Mouse (Mus musculus): ENCODE results near the gene Ccdc65. TPM values are rescaled to one million over a fixed set of nuclear protein-coding genes. Genes with fewer than 3 reads are reported as not detected.

Gene Ccdc65
- polyA plus RNA-seq, 1 experiment from 2014 or later: 0.28 TPM

GRCm38 (mm10) chr15:98717301-98717700, 9.3 kb downstream of the Ccdc65 start:
- H3K4me1 ChIP-seq (ENCODE audit: insufficient read depth): no peaks in the 10 kb centered on the region
- no peak for DNase-seq
- H3K27ac ChIP-seq (ENCODE audit: low read depth): no peak overlapping the region
- no peak overlapping the region for H3K4me3 ChIP-seq (ENCODE audit: low read depth, low read length)
- no peak overlapping the region for H3K4me2 ChIP-seq
- H3K9ac ChIP-seq: no peak overlapping the region
- WGBS: 42% methylated on average over 16 of the region's 16 CpGs
- no peak for TF ChIP-seq CTCF (IDR thresholded peaks at IDR 0.05; ENCODE audit: low read depth)
- no peaks in the 10 kb centered on the region for H3K36me3 ChIP-seq (ENCODE audit: insufficient read depth)
- no peaks in the 10 kb centered on the region for H3K9me3 ChIP-seq (ENCODE audit: low read depth, low read length)
- no peaks in the 10 kb centered on the region for H3K27me3 ChIP-seq (ENCODE audit: insufficient read depth, low read length)
- no peak for ATAC-seq (ENCODE audit: insufficient read depth)

GRCm38 (mm10) chr15:98722191-98722590, 14.2 kb downstream of the Ccdc65 start:
- peaks cover 16% of the 10 kb centered on the region; the same call in 1 of the 2 replicates for H3K4me1 ChIP-seq (ENCODE audit: insufficient read depth)
- no peak overlapping the region for H3K27ac ChIP-seq (ENCODE audit: low read depth)
- ATAC-seq (ENCODE audit: insufficient read depth): no peak
- H3K36me3 ChIP-seq (ENCODE audit: insufficient read depth): no peaks in the 10 kb centered on the region
- WGBS: 70% methylated on average over 8 of the region's 8 CpGs
- no peak overlapping the region for H3K9ac ChIP-seq
- H3K4me2 ChIP-seq: no peak overlapping the region
- TF ChIP-seq CTCF (IDR thresholded peaks at IDR 0.05; ENCODE audit: low read depth): no peak
- no peaks in the 10 kb centered on the region for H3K9me3 ChIP-seq (ENCODE audit: low read depth, low read length)
- DNase-seq: no peak
- no peaks in the 10 kb centered on the region for H3K27me3 ChIP-seq (ENCODE audit: insufficient read depth, low read length)
- no peak overlapping the region for H3K4me3 ChIP-seq (ENCODE audit: low read depth, low read length)

- H3K9ac ChIP-seq: no peak overlapping the region
- H3K27me3 ChIP-seq (ENCODE audit: insufficient read depth, low read length): no peaks in the 10 kb centered on the region
- peaks cover 16% of the 10 kb centered on the region; the same call in 1 of the 2 replicates for H3K4me1 ChIP-seq (ENCODE audit: insufficient read depth)
- peak; percentile 29 for DNase-seq
- TF ChIP-seq CTCF (IDR thresholded peaks at IDR 0.05; ENCODE audit: low read depth): no peak
- 42% methylated on average over 14 of the region's 14 CpGs for WGBS
- no peak overlapping the region for H3K27ac ChIP-seq (ENCODE audit: low read depth)
- no peaks in the 10 kb centered on the region for H3K36me3 ChIP-seq (ENCODE audit: insufficient read depth)
- ATAC-seq (ENCODE audit: insufficient read depth): no peak
- H3K4me3 ChIP-seq (ENCODE audit: low read depth, low read length): no peak overlapping the region
- H3K9me3 ChIP-seq (ENCODE audit: low read depth, low read length): no peaks in the 10 kb centered on the region
- no peak overlapping the region; the same call in 1 of the 2 replicates for H3K4me2 ChIP-seq
Observed at GRCm38 (mm10) chr15:98722854-98723253, 14.8 kb downstream of the Ccdc65 start.

GRCm38 (mm10) chr15:98724441-98724840, 16.4 kb downstream of the Ccdc65 start:
- WGBS: 17% methylated on average over 19 of the region's 19 CpGs
- Histone ChIP-seq H3K4me1 (ENCODE audit: insufficient read depth) (peaks cover 21% of the 10 kb centered on the region; the same call in 1 of the 2 replicates), H3K9ac (no peak overlapping the region), H3K36me3 (ENCODE audit: insufficient read depth) (no peaks in the 10 kb centered on the region), H3K9me3 (ENCODE audit: low read depth, low read length) (no peaks in the 10 kb centered on the region), H3K27ac (ENCODE audit: low read depth) (no peak overlapping the region), H3K4me3 (ENCODE audit: low read depth, low read length) (no peak overlapping the region), H3K4me2 (peak overlapping the region; percentile 41), H3K27me3 (ENCODE audit: insufficient read depth, low read length) (no peaks in the 10 kb centered on the region)
- no peak for TF ChIP-seq CTCF (IDR thresholded peaks at IDR 0.05; ENCODE audit: low read depth)
- no peak for DNase-seq
- ATAC-seq (ENCODE audit: insufficient read depth): no peak

GRCm38 (mm10) chr15:98726079-98726478, 18.1 kb downstream of the Ccdc65 start:
- ATAC-seq (ENCODE audit: insufficient read depth) (no peak), DNase-seq (no peak)
- TF ChIP-seq CTCF (IDR thresholded peaks at IDR 0.05; ENCODE audit: low read depth): no peak
- Histone ChIP-seq H3K9ac (no peak overlapping the region), H3K4me2 (no peak overlapping the region; the same call in 1 of the 2 replicates), H3K4me1 (ENCODE audit: insufficient read depth) (peaks cover 21% of the 10 kb centered on the region; the same call in 1 of the 2 replicates), H3K4me3 (ENCODE audit: low read depth, low read length) (no peak overlapping the region), H3K27ac (ENCODE audit: low read depth) (no peak overlapping the region), H3K36me3 (ENCODE audit: insufficient read depth) (no peaks in the 10 kb centered on the region), H3K27me3 (ENCODE audit: insufficient read depth, low read length) (no peaks in the 10 kb centered on the region), H3K9me3 (ENCODE audit: low read depth, low read length) (no peaks in the 10 kb centered on the region)
- WGBS: 72% methylated on average over 4 of the region's 4 CpGs

GRCm38 (mm10) chr15:98726746-98727145, 18.7 kb downstream of the Ccdc65 start:
- Histone ChIP-seq H3K36me3 (ENCODE audit: insufficient read depth) (no peaks in the 10 kb centered on the region), H3K9me3 (ENCODE audit: low read depth, low read length) (no peaks in the 10 kb centered on the region), H3K4me3 (ENCODE audit: low read depth, low read length) (peak overlapping the region; percentile 59), H3K9ac (peak overlapping the region; percentile 65), H3K4me1 (ENCODE audit: insufficient read depth) (peaks cover 21% of the 10 kb centered on the region; the same call in 1 of the 2 replicates), H3K27me3 (ENCODE audit: insufficient read depth, low read length) (no peaks in the 10 kb centered on the region), H3K27ac (ENCODE audit: low read depth) (no peak overlapping the region), H3K4me2 (peak overlapping the region; percentile 99)
- TF ChIP-seq CTCF (IDR thresholded peaks at IDR 0.05; ENCODE audit: low read depth): no peak
- DNase-seq: no peak
- ATAC-seq (ENCODE audit: insufficient read depth): no peak
- WGBS: 32% methylated on average over 7 of the region's 7 CpGs

GRCm38 (mm10) chr15:98727443-98728321, 19.7 kb downstream of the Ccdc65 start, which contains the start of gene Fkbp11:
Gene Fkbp11, minus strand, starts transcription at chr15:98728198.
- Histone ChIP-seq H3K27ac (ENCODE audit: low read depth) (no peak within 1 kb of the TSS), H3K27me3 (ENCODE audit: insufficient read depth, low read length) (no peaks in the 10 kb centered on the region), H3K9ac (peak within 1 kb of the TSS; percentile 65), H3K4me2 (peak within 1 kb of the TSS; percentile 99), H3K36me3 (ENCODE audit: insufficient read depth) (no peaks in the 10 kb centered on the region), H3K9me3 (ENCODE audit: low read depth, low read length) (no peaks in the 10 kb centered on the region), H3K4me3 (ENCODE audit: low read depth, low read length) (peak within 1 kb of the TSS; percentile 59), H3K4me1 (ENCODE audit: insufficient read depth) (peaks cover 21% of the 10 kb centered on the region; the same call in 1 of the 2 replicates)
- TF ChIP-seq CTCF (IDR thresholded peaks at IDR 0.05; ENCODE audit: low read depth): no peak
- ATAC-seq (ENCODE audit: insufficient read depth) (peak; percentile 91), DNase-seq (peak; percentile 80)
- WGBS: under 1% methylated on average over 39 of the region's 39 CpGs
